Mouse (Mus musculus) testis, adult 2 months (tissue): ENCODE measurements around the gene Chd2.

Experiments used
- CTCF ChIP-seq: fragments of 200-500 bp; IDR thresholded peaks from 2 replicates; pipeline ENCODE4 v1.5.1; 2012; ENCODE audit warnings: low read depth, mild to moderate bottlenecking, inconsistent platforms, low read length, moderate library complexity; ENCODE audit not compliant: control insufficient read depth, insufficient read depth, insufficient replicate concordance
- POLR2A ChIP-seq: fragments of 200-500 bp; IDR thresholded peaks from 2 replicates; pipeline ENCODE4 v1.6.1; 2012; ENCODE audit warnings: low read depth, mild to moderate bottlenecking, inconsistent platforms, low read length, moderate library complexity; ENCODE audit not compliant: control insufficient read depth

DNA sequence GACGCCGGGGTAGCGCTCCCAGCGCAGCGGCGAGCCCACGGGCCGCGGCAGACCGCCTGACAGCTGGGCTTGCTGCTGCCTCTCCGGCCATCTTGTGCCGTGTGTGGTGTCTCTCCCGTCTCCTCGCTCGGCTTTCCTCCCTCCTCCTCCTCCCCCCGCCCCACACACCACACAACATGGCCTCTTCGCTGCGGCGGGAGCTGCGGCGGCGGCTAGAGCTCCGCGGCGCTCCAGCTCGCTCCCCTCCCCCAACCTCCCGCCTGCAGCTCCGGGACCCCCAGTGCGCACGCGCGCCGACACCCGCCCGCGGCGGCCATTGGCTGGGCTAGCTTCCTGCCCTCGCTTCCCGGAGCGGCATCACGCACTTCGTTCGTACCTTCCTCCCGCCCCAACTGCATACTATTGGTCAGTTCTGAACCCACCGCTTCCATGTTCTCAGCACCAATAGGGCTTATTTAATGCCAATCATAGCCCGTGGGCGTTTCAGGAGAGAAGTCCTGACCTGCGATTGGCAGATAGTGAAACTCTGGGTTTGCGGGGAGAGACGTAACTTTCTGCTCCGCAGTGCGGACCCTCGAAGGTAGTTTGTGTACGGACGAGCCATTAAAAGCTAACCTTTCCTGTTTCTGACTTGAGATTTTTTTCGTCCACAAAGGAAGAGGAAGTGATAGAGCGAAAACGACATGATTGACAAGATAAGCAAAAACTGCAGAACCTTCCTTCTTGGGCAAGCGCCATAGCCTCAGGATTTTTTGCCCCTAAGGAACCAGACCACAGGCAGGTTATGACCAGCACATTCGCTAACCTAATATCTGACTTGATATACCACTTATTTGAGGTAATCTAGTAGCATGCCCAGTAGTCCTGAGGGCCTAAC lies 16.9 kb upstream of the Chd2 start:
- TF ChIP-seq POLR2A (peak; percentile 94), CTCF (no peak)
